Mouse (Mus musculus) forebrain, embryonic 10.5 days (tissue): ENCODE data around the gene Cmtr1. TPM values are rescaled to one million over a fixed set of nuclear protein-coding genes. Genes with fewer than 3 reads are reported as not detected.

Source experiments
- DNase-seq: peaks from one replicate; pipeline ENCODE4 v3.0.0-alpha.2; 2017; ENCODE audit warnings: low spot score; ENCODE audit errors: extremely low spot score
- H3K27ac ChIP-seq: fragments of 300-500 bp; sonication (generic); 2 replicates; pipeline ENCODE4 v1.5.1; 2016; ENCODE audit warnings: mild to moderate bottlenecking
- H3K27me3 ChIP-seq: fragments of 300-500 bp; sonication (generic); 2 replicates; pipeline ENCODE4 v1.6.1; 2016; ENCODE audit warnings: mild to moderate bottlenecking; ENCODE audit not compliant: poor library complexity, severe bottlenecking
- H3K36me3 ChIP-seq: fragments of 300-500 bp; sonication (generic); replicated peaks from 2 replicates; pipeline ENCODE4 v1.6.1; 2016; ENCODE audit warnings: mild to moderate bottlenecking, moderate library complexity
- H3K4me1 ChIP-seq: fragments of 300-500 bp; sonication (generic); 2 replicates; pipeline ENCODE4 v1.6.1; 2016
- H3K4me3 ChIP-seq: fragments of 300-500 bp; sonication (generic); 2 replicates; pipeline ENCODE4 v1.5.1; 2016; ENCODE audit warnings: mild to moderate bottlenecking, moderate library complexity
- H3K9me3 ChIP-seq: fragments of 300-500 bp; sonication (generic); 2 replicates; pipeline ENCODE4 v1.6.1; 2016; ENCODE audit warnings: mild to moderate bottlenecking, moderate library complexity
- WGBS: fragments of 180-500 bp; shearing (Covaris S2); methylation state at CpG from one replicate; pipeline ENCODE4 v1.1.7; 2016; 5-methylcytosine and 5-hydroxymethylcytosine counted together
- polyA plus RNA-seq: library from polyadenylated mRNA; unstranded; fragments of >200 nt; fragmentation: Nextera tagmentation; extraction: Ambion mirVana; gene quantifications from 2 replicates; pipeline ENCODE4 v1.2.1, GENCODE M21; 2016

The Cmtr1 gene
- polyA plus RNA-seq, 1 experiment from 2014 or later = 139 TPM

- WGBS = 75% methylated on average over 6 of the region's 6 CpGs
- H3K36me3 ChIP-seq = no peaks in the 10 kb centered on the region
- no peak overlapping the region for H3K4me3 ChIP-seq
- H3K9me3 ChIP-seq = no peaks in the 10 kb centered on the region
- DNase-seq = no peak
- H3K27me3 ChIP-seq = no peaks in the 10 kb centered on the region
- peak overlapping the region; percentile 77 for H3K27ac ChIP-seq
- peaks cover 36% of the 10 kb centered on the region for H3K4me1 ChIP-seq
These were observed 71.5 kb downstream of the Cmtr1 start for GRCm38 (mm10) chr17:29731953-29732325.

DNA sequence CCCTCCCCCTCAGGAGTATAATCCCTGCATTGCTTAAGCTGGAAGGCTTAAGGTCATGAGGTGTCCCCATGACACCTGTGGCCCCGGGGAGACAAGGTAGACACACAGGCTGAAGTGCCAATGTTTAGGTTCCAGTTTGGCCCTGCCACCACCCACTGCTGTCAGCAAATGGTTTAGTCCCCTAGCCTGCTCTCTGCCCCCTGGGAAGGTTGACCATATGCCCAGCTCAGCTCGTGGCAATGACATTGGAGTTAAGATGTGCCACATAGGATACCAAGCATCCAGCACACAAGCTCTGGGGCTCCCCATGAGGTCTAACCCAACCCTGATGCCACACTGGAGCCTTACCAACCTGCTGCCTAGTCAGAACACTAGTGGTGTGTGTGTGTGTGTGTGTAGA is 72.1 kb downstream of the Cmtr1 start:
- no peak overlapping the region for H3K27ac ChIP-seq
- no peaks in the 10 kb centered on the region for H3K36me3 ChIP-seq
- H3K27me3 ChIP-seq = no peaks in the 10 kb centered on the region
- no peaks in the 10 kb centered on the region for H3K9me3 ChIP-seq
- 83% methylated on average over 2 of the region's 2 CpGs for WGBS
- no peak overlapping the region for H3K4me3 ChIP-seq
- peaks cover 36% of the 10 kb centered on the region for H3K4me1 ChIP-seq
- DNase-seq = no peak

DNA sequence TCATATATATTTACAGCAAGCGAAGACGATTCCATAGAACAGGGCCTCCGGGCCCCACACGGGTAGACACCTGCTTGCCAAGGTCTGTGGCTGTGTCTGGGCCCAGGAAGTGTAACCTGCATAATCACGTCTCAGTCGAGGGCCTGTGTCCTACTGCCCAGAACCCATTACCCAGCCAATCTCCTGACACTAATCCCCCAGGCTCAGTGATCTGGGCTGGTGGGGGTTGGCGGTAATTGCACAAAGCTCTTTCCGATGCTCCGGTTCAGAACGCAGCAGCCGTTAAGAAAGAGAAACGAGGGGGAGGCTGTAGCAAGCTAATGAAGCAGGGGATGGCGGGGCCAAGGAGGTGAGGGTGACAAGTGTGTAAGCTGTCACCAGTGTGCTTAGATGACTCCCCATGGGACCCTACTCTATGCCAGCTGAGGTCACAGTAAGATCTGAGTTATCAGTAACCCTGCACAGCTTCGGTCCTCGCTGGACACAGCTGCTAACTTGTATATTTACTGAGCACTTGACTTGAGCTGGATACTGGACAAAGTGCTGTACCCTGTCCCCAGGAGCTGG is 76.1 kb downstream of the Cmtr1 start:
- DNase-seq = peak; percentile 50
- Histone ChIP-seq H3K27me3 (no peaks in the 10 kb centered on the region), H3K27ac (peak overlapping the region; percentile 65; the same call in 1 of the 2 replicates), H3K36me3 (no peaks in the 10 kb centered on the region), H3K9me3 (no peaks in the 10 kb centered on the region), H3K4me3 (no peak overlapping the region), H3K4me1 (peaks cover 40% of the 10 kb centered on the region)
- 36% methylated on average over 15 of the region's 15 CpGs for WGBS

- WGBS = 74% methylated on average over 22 of the region's 22 CpGs
- H3K36me3 ChIP-seq = no peaks in the 10 kb centered on the region
- no peak for DNase-seq
- H3K27me3 ChIP-seq = no peaks in the 10 kb centered on the region
- no peaks in the 10 kb centered on the region for H3K9me3 ChIP-seq
- 0 out of 2 replicates have a peak overlapping the region, but pooled peaks have one; percentile 40 for H3K27ac ChIP-seq
- no peak overlapping the region for H3K4me3 ChIP-seq
- H3K4me1 ChIP-seq = peaks cover 36% of the 10 kb centered on the region
These were observed 77.7 kb downstream of the Cmtr1 start for GRCm38 (mm10) chr17:29737849-29738804.

DNA sequence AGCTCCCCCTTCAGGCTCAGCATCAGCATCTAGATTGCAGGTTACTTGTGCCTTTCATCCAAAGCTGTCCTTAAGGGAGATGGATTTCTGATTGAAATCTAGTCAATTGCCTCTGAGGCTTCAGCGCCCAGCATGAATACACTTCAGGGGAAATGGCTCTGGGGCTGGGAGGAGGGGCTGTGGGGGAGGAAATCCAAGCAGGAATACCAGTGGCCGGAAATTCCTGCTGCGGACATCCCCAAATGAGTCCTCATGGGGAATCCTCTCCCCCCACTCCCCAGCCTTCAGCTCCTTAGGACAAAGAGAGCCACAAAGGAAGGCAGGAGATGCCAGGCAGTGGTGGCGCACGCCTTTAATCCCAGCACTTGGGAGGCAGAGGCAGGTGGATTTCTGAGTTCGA is 87.1 kb downstream of the Cmtr1 start:
- Histone ChIP-seq H3K27me3 (peaks cover 15% of the 10 kb centered on the region), H3K4me3 (no peak overlapping the region), H3K36me3 (no peaks in the 10 kb centered on the region), H3K4me1 (peaks cover 48% of the 10 kb centered on the region), H3K9me3 (no peaks in the 10 kb centered on the region), H3K27ac (no peak overlapping the region)
- WGBS = 63% methylated on average over 6 of the region's 6 CpGs
- DNase-seq = no peak

GRCm38 (mm10) chr17:29754510-29754909 is 94.1 kb downstream of the Cmtr1 start:
- Histone ChIP-seq H3K27me3 (no peaks in the 10 kb centered on the region; the same call in 1 of the 2 replicates), H3K4me1 (peaks cover 32% of the 10 kb centered on the region), H3K9me3 (no peaks in the 10 kb centered on the region), H3K27ac (peak overlapping the region; percentile 22; the same call in 1 of the 2 replicates), H3K4me3 (no peak overlapping the region), H3K36me3 (no peaks in the 10 kb centered on the region)
- DNase-seq = no peak
- WGBS = 51% methylated on average over 4 of the region's 4 CpGs

Other genes with a start within 250 kb of the Cmtr1 start
- gene Pim1, start 169.8 kb upstream of the Cmtr1 start, polyA plus RNA-seq = 32.2 and 33.1 TPM in 2 replicates
- gene Gm17657, start 111.0 kb upstream of the Cmtr1 start, polyA plus RNA-seq = not detected in 2 replicates
- gene Tbc1d22b, start 110.8 kb upstream of the Cmtr1 start, polyA plus RNA-seq = 18.3 and 19.3 TPM in 2 replicates
- gene Tmem217, start 108.2 kb upstream of the Cmtr1 start, polyA plus RNA-seq = 1.0 and 1.2 TPM in 2 replicates
- gene Rnf8, start 45.8 kb upstream of the Cmtr1 start, polyA plus RNA-seq = 120 and 124 TPM in 2 replicates
- gene Gm28043, start 45.7 kb upstream of the Cmtr1 start, polyA plus RNA-seq = 3.6 and 3.9 TPM in 2 replicates
- 16.0 and 17.9 TPM in 2 replicates for gene Ccdc167, start 56.4 kb downstream of the Cmtr1 start, polyA plus RNA-seq